Mouse (Mus musculus) B cell, adult 2 months (primary cell): ENCODE measurements around the gene Cdkn1c.

Source experiments
- DNase-seq, 2 experiments: peaks; one replicate each; pipeline ENCODE4 v3.0.0; 2022

The Cdkn1c gene

GRCm38 (mm10) chr7:143460874-143461273 is at the start of gene Cdkn1c:
Cdkn1c (minus strand) TSS chr7:143461050.
- DNase-seq: peak; percentile 82 to 86

- DNase-seq: no peak
Measured at GRCm38 (mm10) chr7:143509566-143509965, 48.7 kb upstream of the Cdkn1c start.

GRCm38 (mm10) chr7:143506675-143507074 is 45.8 kb upstream of the Cdkn1c start:
- peak; percentile 62 to 67 for DNase-seq

GRCm38 (mm10) chr7:143506271-143506670 is 45.4 kb upstream of the Cdkn1c start:
- no peak for DNase-seq

GRCm38 (mm10) chr7:143505823-143506222 is 45.0 kb upstream of the Cdkn1c start:
- DNase-seq: peak; percentile 81 to 83

GRCm38 (mm10) chr7:143505411-143505810 is 44.6 kb upstream of the Cdkn1c start:
- no peak for DNase-seq

- DNase-seq: no peak
Measured at GRCm38 (mm10) chr7:143503926-143504325, 43.1 kb upstream of the Cdkn1c start.

GRCm38 (mm10) chr7:143502418-143503200 is 41.8 kb upstream of the Cdkn1c start, which contains the start of gene Phlda2:
Phlda2 (minus strand) TSS chr7:143503150.
- no peak for DNase-seq

GRCm38 (mm10) chr7:143501643-143502417 is 41.0 kb upstream of the Cdkn1c start:
- DNase-seq: peak in 1 of 2 experiments; percentile 16

- no peak for DNase-seq
Measured at GRCm38 (mm10) chr7:143500912-143501311, 40.1 kb upstream of the Cdkn1c start.

GRCm38 (mm10) chr7:143498584-143498983 is 37.7 kb upstream of the Cdkn1c start:
- DNase-seq: no peak

- no peak for DNase-seq
Measured at GRCm38 (mm10) chr7:143495104-143495961, 34.5 kb upstream of the Cdkn1c start.

- DNase-seq: no peak
Measured at GRCm38 (mm10) chr7:143493616-143494126, 32.8 kb upstream of the Cdkn1c start.

GRCm38 (mm10) chr7:143489735-143490134 is 28.9 kb upstream of the Cdkn1c start:
- no peak for DNase-seq

- DNase-seq: no peak
Measured at GRCm38 (mm10) chr7:143482541-143482940, 21.7 kb upstream of the Cdkn1c start.

GRCm38 (mm10) chr7:143481806-143482387 is 21.0 kb upstream of the Cdkn1c start:
- DNase-seq: no peak

GRCm38 (mm10) chr7:143480498-143480897 is 19.6 kb upstream of the Cdkn1c start:
- DNase-seq: peak; percentile 72 to 73

GRCm38 (mm10) chr7:143477800-143478199 is 16.9 kb upstream of the Cdkn1c start:
- no peak for DNase-seq

GRCm38 (mm10) chr7:143476702-143477335 is 16.0 kb upstream of the Cdkn1c start:
- DNase-seq: no peak

- no peak for DNase-seq
Measured at GRCm38 (mm10) chr7:143475876-143476275, 15.0 kb upstream of the Cdkn1c start.

- DNase-seq: no peak
Measured at GRCm38 (mm10) chr7:143474811-143475210, 14.0 kb upstream of the Cdkn1c start.
